Mouse (Mus musculus): ENCODE data around the gene Bmp6. TPM values are rescaled to one million over a fixed set of nuclear protein-coding genes. Genes with fewer than 3 reads are reported as not detected.

Gene Bmp6
- total RNA-seq (2021), result 9.6 and 12.5 TPM in 2 replicates
- long read RNA-seq, experiment 1, transcript Bmp6-201 (7 exons, 3,593 nt), result major isoform, 15 of 16 reads
- long read RNA-seq, experiment 1, partial matches to known transcripts, result 1 of 16 reads
- long read RNA-seq, experiment 1, other reads (novel, unspliced or antisense), result 0 of 16 reads
- long read RNA-seq, experiment 2, transcript Bmp6-201 (7 exons, 3,593 nt), result major isoform, 15 of 21 reads
- long read RNA-seq, experiment 2, partial matches to known transcripts, result 4 of 21 reads
- long read RNA-seq, experiment 2, other reads (novel, unspliced or antisense), result 2 of 21 reads

DNA sequence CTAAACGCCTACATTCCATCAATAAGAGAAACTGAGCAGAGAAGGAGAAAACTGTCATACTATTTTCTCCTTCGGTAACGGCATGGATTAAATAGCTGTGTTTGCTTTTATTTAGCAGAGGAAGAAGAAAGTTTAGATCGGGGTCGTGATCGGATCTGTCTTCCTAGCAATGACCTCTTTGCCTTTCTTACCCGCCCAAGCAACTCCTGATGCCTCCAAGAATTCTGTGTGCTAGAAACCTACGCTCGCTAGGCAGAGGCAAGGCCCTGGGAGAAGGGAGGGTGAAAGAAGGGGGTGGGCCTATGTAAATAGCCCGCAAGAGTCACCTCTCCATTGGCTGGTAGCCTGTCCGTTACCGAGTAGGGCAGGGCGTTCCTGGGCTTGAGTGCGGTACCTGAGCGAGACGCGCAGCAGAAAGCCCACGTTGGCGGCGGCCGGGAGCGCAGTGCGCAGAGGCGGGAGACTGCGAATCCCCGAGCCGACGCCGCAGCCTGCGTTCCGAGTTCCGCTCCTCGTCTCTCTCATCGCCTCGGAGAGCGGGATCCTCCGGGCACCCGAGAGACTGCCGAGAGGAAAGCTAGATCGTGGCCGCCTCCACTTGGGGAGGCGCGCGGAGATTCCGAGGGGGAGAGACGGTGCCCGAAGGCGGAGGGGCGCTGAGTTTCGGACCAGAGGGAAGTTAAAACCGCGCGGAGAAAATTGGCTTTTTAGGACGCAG is at the start of gene Bmp6:
Gene Bmp6, plus strand, starts transcription at position 395 of the 718 bp plus-strand sequence.
- peak; percentile 80 for DNase-seq

DNA sequence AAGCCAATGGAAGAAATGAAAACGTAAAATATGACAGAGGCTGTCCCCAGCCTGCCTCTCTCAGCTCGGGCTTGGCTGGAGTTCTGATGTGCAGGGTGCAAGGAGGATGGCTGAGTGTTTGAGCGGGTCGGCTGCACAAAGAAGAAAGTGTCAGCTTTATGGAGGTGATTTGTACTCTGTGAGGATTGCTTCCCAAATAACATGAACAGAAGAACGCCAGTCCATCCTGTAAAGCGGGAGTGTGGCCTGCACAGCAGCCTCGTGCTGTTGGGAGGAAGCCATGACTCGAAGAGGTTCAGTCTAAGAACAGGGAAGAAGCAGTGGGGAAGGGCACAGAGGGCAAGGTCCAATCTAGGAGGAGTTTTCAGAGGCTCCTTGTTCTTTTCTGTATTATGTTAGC is 48.7 kb upstream of the Bmp6 start:
- DNase-seq, result no peak

DNA sequence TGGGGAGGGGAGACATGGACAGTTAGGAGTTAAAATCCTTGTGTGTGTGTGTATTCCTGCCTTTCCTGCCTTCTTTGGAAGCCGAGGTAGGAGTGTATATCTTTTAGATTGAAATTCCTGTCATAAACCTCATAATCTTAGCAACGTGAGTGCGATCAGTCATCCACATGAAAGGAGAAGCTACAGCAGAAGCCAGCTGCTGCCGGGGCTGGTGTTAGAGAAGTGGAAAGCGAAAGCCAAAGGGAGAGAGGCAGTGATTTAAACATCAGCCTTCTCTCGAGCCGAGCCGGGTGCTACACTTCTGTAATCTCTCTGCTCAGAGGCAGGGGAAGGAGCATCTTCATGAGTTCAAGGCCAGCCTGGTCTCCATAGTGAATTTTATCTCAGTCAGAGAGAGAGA is 48.3 kb upstream of the Bmp6 start:
- peak; percentile 31 for DNase-seq

DNA sequence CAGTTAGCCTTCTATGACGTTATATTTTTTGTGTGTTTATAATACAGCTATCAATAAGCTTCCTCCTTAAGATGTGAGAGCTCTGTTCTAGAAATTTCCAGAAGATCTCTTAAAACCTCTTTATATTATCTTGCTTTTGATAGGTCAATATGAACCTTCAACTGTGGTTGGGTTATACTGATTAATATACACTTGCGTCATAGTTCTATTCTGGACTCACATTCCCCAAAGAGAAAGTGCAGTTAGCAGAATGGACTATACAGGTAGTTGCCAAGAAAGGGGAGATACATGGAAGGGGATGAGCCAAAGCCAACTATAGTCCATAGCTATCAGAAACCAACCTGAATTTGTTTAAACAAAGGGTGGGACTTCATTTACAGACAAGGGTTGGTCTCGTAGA is 33.8 kb upstream of the Bmp6 start:
- DNase-seq, result no peak

DNA sequence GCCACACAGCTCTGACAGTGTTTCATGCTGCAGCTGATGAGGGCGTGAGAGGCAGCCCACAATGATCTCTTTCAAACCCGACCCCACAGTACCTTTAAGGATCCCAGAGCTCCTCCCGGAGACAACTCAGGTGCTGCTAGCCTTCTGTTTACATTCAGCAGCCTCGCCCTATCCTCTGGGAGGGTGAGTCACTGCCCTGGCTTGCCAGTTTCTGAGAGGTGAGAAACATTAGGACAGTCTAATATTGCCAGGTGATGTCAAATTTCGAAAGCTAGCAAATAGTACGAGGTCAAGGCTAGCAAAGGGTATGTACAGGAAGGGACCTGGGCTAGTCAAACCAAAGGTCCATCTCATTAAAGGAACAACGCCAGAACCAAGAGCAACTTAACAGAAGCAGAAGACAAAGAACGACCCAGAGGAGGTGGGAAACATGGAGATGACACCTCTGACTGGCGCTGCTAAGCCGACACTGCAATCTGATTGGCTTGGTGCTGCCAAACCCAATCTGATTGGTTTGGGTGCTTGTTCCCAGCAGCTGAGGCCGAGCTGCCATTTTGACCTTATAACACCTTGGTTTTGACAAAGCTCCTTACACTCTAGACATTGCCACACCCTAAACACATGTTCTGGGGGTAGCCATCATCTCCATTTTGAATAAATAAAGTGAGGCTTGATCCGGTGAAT is 32.4 kb upstream of the Bmp6 start:
- DNase-seq, result no peak

DNA sequence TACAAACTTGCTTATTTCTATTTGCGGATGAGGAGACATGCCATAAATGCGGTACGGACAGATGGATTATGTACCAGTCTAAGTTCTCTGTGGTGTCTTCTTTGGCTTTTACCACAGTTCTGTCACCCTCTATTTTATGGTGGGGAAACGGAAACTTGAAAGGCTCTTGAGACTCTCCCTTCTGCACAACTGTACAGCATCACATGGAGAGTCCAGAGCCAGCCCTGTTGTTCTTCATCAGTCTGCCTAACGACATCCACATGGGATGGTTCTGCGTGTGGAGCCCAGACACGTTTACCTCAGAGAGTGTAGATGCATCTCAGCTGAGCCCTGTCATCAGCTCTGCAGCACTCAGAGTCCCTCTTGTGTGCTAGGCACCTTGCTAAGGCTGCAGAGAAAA is 30.3 kb upstream of the Bmp6 start:
- DNase-seq, result no peak

DNA sequence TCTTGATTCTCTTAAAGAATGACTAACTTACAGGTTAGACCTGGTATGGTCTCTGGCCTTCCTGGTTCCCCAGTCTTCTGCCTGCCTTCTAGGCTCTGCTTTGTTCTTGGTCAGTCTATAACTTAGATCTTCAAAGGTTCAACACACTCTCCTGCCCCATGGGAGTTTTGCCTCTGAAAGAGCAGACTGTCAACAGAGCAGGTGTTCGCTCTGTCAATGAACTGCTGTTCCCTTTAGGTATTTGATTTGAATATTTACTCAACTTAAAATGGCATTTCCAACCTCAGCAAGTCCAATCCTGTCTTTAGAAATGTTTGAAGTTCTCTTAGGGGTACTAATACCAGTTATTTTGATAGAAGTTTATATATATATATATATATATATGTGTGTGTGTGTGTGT is 26.5 kb upstream of the Bmp6 start:
- DNase-seq, result no peak

DNA sequence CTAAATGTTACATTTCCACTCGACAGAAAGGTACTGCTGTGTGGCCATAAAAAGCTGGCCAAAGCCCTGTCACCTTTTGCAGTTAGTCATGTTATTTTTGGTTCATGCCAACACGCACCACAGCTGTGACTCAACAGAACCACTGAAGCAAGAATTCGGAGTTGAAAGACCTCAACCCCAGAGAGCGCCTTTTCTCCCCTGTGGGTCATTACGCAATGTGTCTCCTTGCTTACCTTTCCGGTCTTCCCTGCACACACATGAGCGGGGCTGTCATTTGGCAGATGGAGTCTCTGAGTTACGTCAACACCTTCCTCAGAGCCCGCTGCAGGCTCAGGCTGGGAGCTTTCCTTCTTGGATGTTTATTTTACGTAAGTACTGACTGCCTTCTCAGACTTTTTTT is 24.6 kb upstream of the Bmp6 start:
- DNase-seq, result peak; percentile 31

DNA sequence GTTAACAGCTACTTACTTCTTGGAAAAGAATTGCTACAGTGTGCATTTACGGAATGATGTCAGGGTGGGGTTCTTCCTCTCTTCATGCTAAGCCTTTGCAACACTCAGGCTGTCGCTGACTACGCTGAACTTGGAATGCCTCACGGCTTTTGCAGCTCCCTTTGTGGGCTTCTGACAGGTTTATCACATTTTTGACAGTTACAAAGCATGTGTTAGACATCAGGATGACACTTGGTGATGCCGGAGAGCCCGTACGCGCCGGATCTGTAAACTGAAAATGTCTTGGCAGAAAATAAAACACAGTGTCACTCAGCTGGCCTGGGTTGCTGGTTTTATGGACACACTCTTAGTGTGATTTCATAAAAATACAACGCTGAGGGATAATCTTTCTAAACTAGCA is 20.5 kb upstream of the Bmp6 start:
- no peak for DNase-seq

DNA sequence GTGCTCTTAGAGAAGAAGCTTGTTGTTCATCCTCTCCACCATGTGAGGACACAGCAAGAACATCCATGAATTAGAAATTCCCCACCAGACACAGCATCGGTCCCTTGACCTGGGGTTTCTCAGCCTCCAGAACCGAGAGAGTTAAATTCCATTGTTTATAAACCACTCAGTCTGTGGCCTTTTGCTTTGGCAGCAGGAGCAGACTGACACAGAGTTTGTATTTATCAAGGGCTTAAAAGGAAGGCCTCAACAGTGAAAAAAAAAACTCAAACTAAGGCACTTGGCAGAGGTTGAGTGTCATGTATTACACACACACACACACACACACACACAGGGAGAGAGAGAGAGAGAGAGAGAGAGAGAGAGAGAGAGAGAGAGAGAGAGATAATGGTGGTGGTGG is 17.5 kb upstream of the Bmp6 start:
- no peak for DNase-seq

DNA sequence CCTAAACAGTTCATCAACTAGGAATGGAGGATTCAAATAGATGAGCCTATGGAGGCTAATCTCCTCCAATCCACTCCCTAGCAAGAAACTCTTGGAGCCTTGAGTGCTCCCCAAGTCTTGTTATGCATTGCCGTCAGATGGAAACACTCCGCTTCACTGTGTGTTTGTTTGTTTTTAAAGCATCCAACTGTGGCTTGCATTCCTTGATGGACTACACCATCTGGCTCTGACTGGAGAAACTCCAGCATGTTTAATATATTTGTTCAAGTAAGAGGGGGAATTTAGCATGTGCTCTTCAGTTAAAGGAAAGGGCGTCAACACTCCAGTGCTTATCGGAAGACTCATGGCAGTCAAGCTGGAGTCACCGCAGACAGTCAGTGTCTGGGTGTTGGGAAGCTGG is 11.4 kb upstream of the Bmp6 start:
- no peak for DNase-seq

DNA sequence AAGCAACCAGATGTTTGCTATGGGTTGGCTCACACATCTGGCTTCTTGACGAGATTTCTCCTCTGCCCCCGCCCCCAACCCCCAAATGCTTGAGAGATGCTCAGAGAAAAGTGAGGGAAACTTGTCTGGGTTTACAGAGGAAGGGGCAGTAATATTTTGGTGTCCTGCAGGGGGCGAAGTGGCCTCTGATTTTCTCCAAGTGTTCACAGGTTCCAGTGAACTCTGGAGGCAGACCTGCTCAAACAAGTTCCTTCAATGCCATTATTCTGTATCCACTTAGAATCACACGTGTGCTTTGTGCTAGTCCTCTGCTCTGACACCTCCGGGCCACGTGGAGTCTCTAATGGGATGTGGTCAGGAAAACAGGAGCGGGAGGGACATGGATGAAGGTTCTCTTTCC is 2.3 kb upstream of the Bmp6 start:
- peak; percentile 75 for DNase-seq

DNA sequence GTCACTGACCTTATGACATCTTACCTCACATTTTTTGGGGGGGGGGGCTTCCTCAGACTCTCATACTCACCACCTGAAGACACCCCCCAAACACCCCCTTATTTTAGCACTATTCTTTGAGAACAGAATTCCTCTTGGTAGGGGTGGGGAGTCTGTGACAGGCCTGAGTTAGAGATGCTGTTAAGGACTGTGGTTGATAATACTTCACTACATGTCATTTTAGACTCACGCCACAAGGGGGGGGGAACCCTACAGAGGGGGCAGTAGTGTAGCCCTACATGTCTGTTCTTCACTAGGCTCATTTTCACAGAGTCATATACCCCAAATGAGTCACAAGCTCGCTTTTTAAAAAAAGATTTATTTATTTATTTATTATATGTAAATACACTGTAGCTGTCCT is 1.7 kb upstream of the Bmp6 start:
- DNase-seq, result no peak

DNA sequence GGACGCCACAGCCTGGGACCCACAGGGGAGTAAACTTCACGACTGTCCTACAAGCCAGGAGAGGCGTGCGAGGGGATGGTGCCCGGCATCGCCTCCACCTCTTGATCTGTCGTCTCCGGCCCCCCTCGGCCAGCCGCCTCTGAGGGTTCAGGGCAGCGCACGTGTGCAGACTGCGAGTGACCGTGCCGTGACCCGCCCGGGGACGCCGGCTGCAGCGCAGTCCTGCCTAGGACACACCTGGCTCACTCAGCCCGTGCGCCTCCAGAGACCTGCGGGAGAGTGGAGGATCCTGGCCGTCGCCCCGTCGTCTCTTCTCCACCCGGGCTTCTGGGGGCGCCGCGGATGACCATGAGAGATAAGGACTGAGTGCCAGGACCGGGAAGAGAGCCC is 519 bp downstream of the Bmp6 start:
- peak; percentile 15 for DNase-seq

DNA sequence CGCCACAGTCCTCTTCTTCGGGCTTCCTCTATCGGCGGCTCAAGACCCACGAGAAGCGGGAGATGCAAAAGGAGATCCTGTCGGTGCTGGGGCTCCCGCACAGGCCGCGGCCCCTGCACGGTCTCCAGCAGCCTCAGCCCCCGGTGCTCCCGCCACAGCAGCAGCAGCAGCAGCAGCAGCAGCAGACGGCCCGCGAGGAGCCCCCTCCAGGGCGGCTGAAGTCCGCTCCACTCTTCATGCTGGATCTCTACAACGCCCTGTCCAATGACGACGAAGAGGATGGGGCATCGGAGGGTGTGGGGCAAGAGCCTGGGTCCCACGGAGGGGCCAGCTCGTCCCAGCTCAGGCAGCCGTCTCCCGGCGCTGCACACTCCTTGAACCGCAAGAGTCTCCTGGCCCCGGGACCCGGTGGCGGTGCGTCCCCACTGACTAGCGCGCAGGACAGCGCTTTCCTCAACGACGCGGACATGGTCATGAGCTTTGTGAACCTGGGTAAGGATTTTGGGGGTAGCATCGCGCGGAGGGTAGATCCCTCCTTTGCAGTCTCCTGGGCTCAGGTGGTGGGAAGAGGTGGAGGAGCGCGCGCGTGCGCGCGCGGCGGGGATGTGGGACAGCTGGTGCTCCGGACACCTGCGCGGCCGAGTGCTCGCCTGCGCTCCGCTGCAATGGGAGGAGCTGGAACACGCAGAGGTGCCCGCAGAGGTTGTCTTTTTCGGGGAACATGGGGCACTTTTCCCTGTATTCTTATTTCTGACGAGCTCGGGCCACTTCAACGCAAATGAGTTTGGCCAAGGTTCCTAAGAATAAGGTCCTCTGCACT is 1.4 kb downstream of the Bmp6 start:
- peak; percentile 26 for DNase-seq

DNA sequence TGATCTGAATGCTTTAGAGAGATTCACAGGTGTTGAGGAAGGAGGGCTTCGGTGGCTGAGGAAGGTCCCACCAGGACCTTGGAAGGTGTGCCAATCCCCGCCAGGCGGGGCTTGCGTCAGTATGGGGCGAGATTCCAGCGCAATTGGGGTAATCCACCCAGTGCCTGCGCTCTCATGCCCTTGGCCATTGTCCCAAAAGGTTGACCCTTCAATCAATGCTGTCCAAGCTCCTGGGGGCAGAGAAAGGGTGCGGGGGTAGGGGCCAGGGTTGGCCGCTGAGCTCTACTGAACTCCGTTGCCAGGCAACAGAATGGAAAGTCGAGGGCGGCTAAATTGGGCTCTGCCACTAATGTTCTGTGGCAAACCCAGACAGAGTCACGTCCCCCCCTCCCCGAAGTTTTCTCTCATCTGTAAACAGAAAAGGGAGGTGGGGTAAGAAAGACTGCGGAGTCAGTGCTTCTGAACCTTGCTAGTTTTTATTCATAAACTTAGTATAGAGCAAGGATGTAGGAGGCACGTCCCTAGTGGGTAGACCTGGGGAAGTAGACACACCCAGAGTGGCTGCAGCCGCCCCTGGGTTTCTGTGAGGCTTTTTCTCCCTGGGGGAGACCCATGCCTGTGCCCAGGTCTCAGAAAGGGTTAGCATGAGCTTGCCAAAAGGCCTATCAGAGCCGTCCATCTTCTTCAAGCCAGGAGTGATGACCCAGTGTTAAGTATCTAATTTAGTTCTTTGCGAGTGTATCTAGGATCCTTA is 2.3 kb downstream of the Bmp6 start:
- peak; percentile 27 for DNase-seq

DNA sequence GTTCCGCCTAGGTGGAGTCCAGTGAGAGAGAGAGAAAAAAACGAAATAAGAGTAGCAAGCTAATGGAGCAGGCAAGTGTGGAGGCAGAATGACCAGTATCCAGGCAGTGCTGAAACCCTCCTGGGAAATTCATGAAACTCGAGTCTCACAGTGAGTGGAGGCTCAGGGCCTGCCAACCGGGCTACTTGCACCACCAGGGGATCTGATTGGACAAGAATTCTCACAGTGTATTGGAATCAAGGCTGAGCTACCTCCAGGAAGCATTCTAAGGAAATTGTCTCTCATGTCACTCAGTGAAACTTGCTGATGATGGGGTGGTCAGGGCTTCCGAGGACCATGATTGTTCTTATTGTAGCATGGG is 2.8 kb downstream of the Bmp6 start:
- peak; percentile 17 for DNase-seq

DNA sequence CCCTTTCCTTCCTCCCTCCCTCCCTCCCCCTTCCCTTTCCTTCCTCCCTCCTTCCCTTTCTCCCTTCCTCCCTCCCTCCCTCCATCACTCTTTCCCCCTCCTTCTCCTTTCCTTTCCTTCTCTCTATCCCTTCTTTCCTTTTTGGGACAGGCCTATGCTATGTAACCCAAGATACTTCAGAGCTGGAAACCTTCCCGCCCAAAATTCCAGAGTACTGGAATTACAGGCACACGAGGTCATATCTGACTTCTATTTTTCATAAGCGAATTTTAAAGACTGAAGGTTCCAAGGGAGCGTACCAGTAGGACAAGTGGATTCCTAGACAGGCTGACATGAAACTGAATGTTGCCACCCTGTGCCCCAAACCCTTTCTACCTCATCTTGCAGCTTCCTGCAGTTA is 4.1 kb downstream of the Bmp6 start:
- DNase-seq, result no peak

DNA sequence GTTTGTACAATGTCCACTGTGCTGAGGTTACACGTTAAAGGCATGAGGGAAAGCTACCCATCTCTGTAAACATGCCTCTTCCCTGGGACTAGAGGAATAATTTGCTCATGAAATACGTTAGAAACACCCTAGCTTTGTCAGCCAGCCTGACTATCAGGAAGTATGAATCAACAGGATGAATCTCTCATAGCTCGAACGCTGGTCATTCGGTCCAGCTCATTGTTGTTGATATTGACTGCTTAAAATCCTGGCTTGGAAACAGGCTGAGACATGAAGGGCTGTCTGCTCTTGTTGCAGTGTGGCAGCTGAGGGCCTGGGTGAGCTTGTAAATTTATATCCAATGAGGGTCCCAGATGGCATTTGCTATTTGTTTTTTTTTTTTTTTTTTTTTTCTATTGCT is 4.9 kb downstream of the Bmp6 start:
- DNase-seq, result no peak

DNA sequence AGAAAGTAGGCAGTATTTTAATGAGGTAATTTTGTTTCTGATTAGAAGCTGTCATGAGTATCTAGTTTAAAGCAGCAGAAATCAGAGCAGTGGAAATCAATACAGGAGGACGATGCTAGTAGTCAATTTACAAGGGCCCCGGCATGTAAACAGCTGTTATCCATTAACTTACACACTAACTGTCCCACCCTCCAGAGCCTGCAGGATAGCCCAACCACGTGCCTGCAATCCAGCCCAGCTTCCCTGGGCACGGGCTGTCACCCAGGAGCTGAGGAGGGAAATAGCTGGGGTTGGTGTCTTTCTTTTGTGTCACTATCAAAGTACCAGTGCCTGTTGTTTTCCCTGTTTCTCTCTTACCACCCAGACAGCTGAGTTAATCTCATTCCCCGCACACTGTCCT is 7.1 kb downstream of the Bmp6 start:
- DNase-seq, result no peak

DNA sequence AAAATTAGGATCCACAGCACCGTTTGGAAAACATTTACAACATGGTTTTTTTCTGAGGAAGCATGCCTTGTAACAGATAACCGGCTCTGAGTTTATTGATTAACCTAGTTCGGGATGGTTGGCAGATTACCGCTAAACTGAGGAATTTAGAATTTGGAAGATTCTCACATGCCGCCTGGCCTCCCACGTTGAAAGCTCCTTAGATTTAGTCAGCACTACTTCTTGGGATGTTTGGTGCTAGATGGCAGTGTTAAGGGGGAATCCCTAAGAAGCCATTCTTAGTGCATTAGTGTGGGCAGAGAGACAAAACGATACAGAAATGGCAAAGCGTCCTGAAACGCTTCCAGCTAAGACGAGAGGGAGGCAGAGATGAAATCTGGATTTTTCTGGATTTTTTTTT is 8.1 kb downstream of the Bmp6 start:
- DNase-seq, result no peak

All from adrenal gland, postnatal 14 days (tissue).